Mouse (Mus musculus): Measurements from ENCODE around the gene Chil6. TPM values are rescaled to one million over a fixed set of nuclear protein-coding genes. Genes with fewer than 3 reads are reported as not detected.

The Chil6 gene
- total RNA-seq (2023) = 1 to 10 TPM in 1 of 2 experiments, under 1 TPM in 1; 0.92 to 1.3 TPM

DNA sequence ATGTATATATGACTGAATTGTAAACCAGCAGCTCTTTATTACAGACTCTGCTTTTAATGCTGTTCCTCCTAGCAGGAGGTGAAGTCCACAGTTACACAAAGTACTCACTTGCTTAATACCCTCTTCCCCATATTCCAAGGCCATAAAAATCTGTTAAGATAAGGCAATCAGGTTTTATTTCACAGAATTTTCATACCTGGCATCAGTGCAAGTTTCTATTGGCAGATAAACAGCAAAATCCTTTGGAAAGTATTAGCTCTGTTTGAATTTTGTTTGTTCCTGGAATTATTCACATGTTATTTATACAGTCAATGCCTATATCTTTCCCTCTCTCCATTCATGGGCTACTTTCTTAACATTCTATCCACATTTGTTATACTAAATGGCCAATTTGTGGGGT is at the start of gene Chil6:
Gene Chil6 (minus strand): TSS at position 101 of the 400 bp plus-strand sequence.

Other genes with a start within 250 kb of the Chil6 start
- under 1 TPM; 0.47 to 0.74 TPM for gene Chil3, start 238.6 kb downstream of the Chil6 start, total RNA-seq (2023)
- gene Chil4, start 186.7 kb downstream of the Chil6 start, total RNA-seq (2023) = not detected
- gene Dennd2d, start 76.2 kb upstream of the Chil6 start, total RNA-seq (2023) = 100 to 1,000 TPM; 137 to 144 TPM
- 10 to 100 TPM; 34.6 to 45.5 TPM for gene Dram2, start 141.6 kb upstream of the Chil6 start, total RNA-seq (2023)
- 10 to 100 TPM; 50.2 to 63.2 TPM for gene Cept1, start 141.6 kb upstream of the Chil6 start, total RNA-seq (2023)

Data from T-cell, adult 66 days (primary cell).